Comparison of ENCODE assay signal across 8 mouse cellular contexts in the genomic region with DNA sequence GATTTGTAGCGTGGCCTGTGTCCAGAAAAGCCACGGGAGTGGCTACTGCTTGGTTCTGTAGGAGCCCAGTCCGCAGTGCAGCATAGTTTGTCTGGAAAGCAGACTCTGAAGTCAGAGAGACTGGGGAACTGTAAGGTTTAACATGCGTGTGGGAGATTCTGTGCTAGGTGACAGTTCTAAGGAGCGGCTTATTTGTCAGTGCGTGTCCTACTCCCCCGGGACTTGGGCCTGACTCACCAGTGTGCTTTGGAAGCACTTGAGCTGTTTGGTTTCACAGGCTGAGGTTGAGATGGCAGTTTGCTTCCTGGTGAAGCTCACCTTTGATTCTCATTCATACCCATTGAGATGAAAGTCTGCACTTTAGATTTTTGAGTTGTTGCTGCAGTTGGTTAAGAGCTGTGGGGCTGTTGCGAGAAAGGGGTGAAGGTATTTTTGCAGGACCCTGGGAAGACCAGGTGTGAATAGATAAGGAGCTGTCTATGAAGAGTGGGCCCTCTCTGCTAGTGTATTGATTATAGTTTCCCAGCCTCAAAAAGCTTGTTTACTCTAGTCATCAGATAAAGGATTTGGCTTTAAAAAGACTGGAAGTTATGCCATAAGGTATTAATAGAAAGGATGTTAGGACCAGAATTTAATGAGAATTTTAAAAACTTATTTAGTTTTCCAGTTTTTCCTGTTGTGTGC. TPM values are rescaled to one million over a fixed set of nuclear protein-coding genes. Genes with fewer than 3 reads are reported as not detected.
DNase-seq lines count a peak whose midpoint lies in the region; ATAC-seq and TF ChIP-seq lines count a peak whose summit lies in the region.

No protein-coding gene starts in this region.

- 96% methylated on average over 8 of the region's 8 CpGs for WGBS in forebrain, embryonic 10.5 days
- 89% methylated on average over 8 of the region's 8 CpGs for WGBS in forebrain, embryonic 13.5 days
- 72% methylated on average over 8 of the region's 8 CpGs for WGBS in intestine, embryonic 15.5 days
- WGBS in small intestine, adult 2 months = 41% methylated on average over 8 of the region's 8 CpGs

- no peak for TF ChIP-seq CTCF in small intestine, adult 2 months (IDR thresholded peaks at IDR 0.05; ENCODE audit: extremely low read depth, insufficient read length, insufficient replicate concordance, low read depth, low read length)

- ATAC-seq in forebrain, embryonic 13.5 days = no peak
- ATAC-seq in intestine, embryonic 15.5 days = no peak

- no peaks in the 10 kb centered on the region for H3K27me3 ChIP-seq in forebrain, embryonic 10.5 days (ENCODE audit: poor library complexity, severe bottlenecking)
- no peaks in the 10 kb centered on the region for H3K27me3 ChIP-seq in forebrain, embryonic 13.5 days
- H3K27me3 ChIP-seq in intestine, embryonic 15.5 days (replicated peaks) = no peaks in the 10 kb centered on the region
- H3K27me3 ChIP-seq in small intestine, adult 2 months (ENCODE audit: control insufficient read depth, insufficient read depth, low read length) = no peaks in the 10 kb centered on the region

- H3K9ac ChIP-seq in forebrain, embryonic 13.5 days = no peak overlapping the region
- H3K9ac ChIP-seq in intestine, embryonic 15.5 days = no peak overlapping the region

- H3K4me1 ChIP-seq in forebrain, embryonic 10.5 days = peaks cover 16% of the 10 kb centered on the region
- peaks cover 18% of the 10 kb centered on the region; the same call in 1 of the 2 replicates for H3K4me1 ChIP-seq in forebrain, embryonic 13.5 days
- H3K4me1 ChIP-seq in intestine, embryonic 15.5 days (replicated peaks) = peaks cover 14% of the 10 kb centered on the region
- peaks cover 8% of the 10 kb centered on the region; the same call in 1 of the 2 replicates for H3K4me1 ChIP-seq in small intestine, adult 2 months (ENCODE audit: control insufficient read depth, insufficient read depth, insufficient read length, low read length)

- no peak for TF ChIP-seq POLR2A in small intestine, adult 2 months (IDR thresholded peaks at IDR 0.05; ENCODE audit: low read depth, low read length)

- no peak overlapping the region for H3K27ac ChIP-seq in forebrain, embryonic 10.5 days
- H3K27ac ChIP-seq in forebrain, embryonic 13.5 days = no peak overlapping the region
- H3K27ac ChIP-seq in intestine, embryonic 15.5 days = peak overlapping the region; percentile 48; the same call in 1 of the 2 replicates
- peak overlapping the region; percentile 85 for H3K27ac ChIP-seq in small intestine, adult 2 months (ENCODE audit: insufficient read depth, low read depth, low read length)

- H3K4me2 ChIP-seq in forebrain, embryonic 13.5 days = no peak overlapping the region
- peak overlapping the region; percentile 77 for H3K4me2 ChIP-seq in intestine, embryonic 15.5 days (replicated peaks)

- H3K4me3 ChIP-seq in forebrain, embryonic 10.5 days = peak overlapping the region; percentile 80; the same call in 1 of the 2 replicates
- H3K4me3 ChIP-seq in forebrain, embryonic 13.5 days = no peak overlapping the region
- H3K4me3 ChIP-seq in intestine, embryonic 15.5 days (replicated peaks) = no peak overlapping the region
- H3K4me3 ChIP-seq in small intestine, adult 2 months (ENCODE audit: low read depth, low read length) = peak overlapping the region; percentile 45

- no peak for DNase-seq in forebrain, embryonic 10.5 days (ENCODE audit: extremely low spot score, low spot score)
- peak; percentile 60 to 67 for DNase-seq in right cerebral cortex, adult 2 months (ENCODE audit: low spot score in 2 of 2)
- DNase-seq in right cerebral cortex, postnatal 14 days = no peak
- no peak for DNase-seq in Muller cell, postnatal 12 days (ENCODE audit: inconsistent ontology term)
- DNase-seq in kidney, adult 18-20 months = no peak

- no peaks in the 10 kb centered on the region for H3K9me3 ChIP-seq in forebrain, embryonic 10.5 days
- no peaks in the 10 kb centered on the region for H3K9me3 ChIP-seq in forebrain, embryonic 13.5 days (replicated peaks)
- H3K9me3 ChIP-seq in intestine, embryonic 15.5 days = no peaks in the 10 kb centered on the region

- H3K36me3 ChIP-seq in forebrain, embryonic 10.5 days (replicated peaks) = peaks cover 9% of the 10 kb centered on the region
- H3K36me3 ChIP-seq in forebrain, embryonic 13.5 days (ENCODE audit: poor library complexity, severe bottlenecking) = no peaks in the 10 kb centered on the region
- H3K36me3 ChIP-seq in intestine, embryonic 15.5 days = no peaks in the 10 kb centered on the region
- H3K36me3 ChIP-seq in small intestine, adult 2 months (ENCODE audit: control insufficient read depth, insufficient read depth, low read length) = peaks cover 2% of the 10 kb centered on the region; the same call in 1 of the 2 replicates

RNA-seq across cellular contexts. Expression of a gene that starts 24.5 kb away (rescaled TPM):
- 26.5 and 28.4 TPM in 2 replicates for polyA plus RNA-seq in forebrain, embryonic 10.5 days (2016; fragmentation: Nextera tagmentation; extraction: Ambion mirVana)
- 20.4 and 23.5 TPM in 2 replicates for polyA plus RNA-seq in forebrain, embryonic 13.5 days (2015; fragmentation: Nextera tagmentation; extraction: Ambion mirVana)
- polyA plus RNA-seq in intestine, embryonic 15.5 days (2015; fragmentation: Nextera tagmentation; extraction: Ambion mirVana) = 22.1 and 23.6 TPM in 2 replicates
- polyA plus RNA-seq in small intestine, adult 2 months (2012; rRNA removed) = 11.7 and 33.1 TPM in 2 replicates

RNA-seq across cellular contexts. Expression of a gene that starts 56.5 kb away (rescaled TPM):
- polyA plus RNA-seq in forebrain, embryonic 10.5 days (2016; fragmentation: Nextera tagmentation; extraction: Ambion mirVana) = 86.4 and 88.0 TPM in 2 replicates
- 42.0 and 45.0 TPM in 2 replicates for polyA plus RNA-seq in forebrain, embryonic 13.5 days (2015; fragmentation: Nextera tagmentation; extraction: Ambion mirVana)
- 35.3 and 35.4 TPM in 2 replicates for polyA plus RNA-seq in intestine, embryonic 15.5 days (2015; fragmentation: Nextera tagmentation; extraction: Ambion mirVana)
- polyA plus RNA-seq in small intestine, adult 2 months (2012; rRNA removed) = 0.42 and 2.5 TPM in 2 replicates

Comparison
In these comparisons a context has a peak if more than half of its experiments do, and no peak if none do; other contexts are left out.
1. DNase-seq: peak in right cerebral cortex, adult 2 months (2 of 2); none in forebrain, embryonic 10.5 days (single experiment), right cerebral cortex, postnatal 14 days (single experiment), Muller cell, postnatal 12 days (single experiment) and kidney, adult 18-20 months (single experiment).
2. H3K4me3 ChIP-seq: peak in forebrain, embryonic 10.5 days (single experiment) and small intestine, adult 2 months (single experiment); none in forebrain, embryonic 13.5 days (single experiment) and intestine, embryonic 15.5 days (single experiment).
3. H3K27ac ChIP-seq: peak in intestine, embryonic 15.5 days (single experiment) and small intestine, adult 2 months (single experiment); none in forebrain, embryonic 10.5 days (single experiment) and forebrain, embryonic 13.5 days (single experiment).
4. RNA of a gene that starts 56.5 kb away (polyA plus RNA-seq): 86.4 to 88.0 TPM in forebrain, embryonic 10.5 days, 42.0 to 45.0 TPM in forebrain, embryonic 13.5 days and 35.3 to 35.4 TPM in intestine, embryonic 15.5 days; 0.42 to 2.5 TPM in small intestine, adult 2 months; every median in the first group is over 10 times any median in the second.